Mouse (Mus musculus) layer of hippocampus, adult 8-10 months (tissue): ENCODE measurements around the gene Prmt2. TPM values are rescaled to one million over a fixed set of nuclear protein-coding genes. Genes with fewer than 3 reads are reported as not detected.

Source experiments
- DNase-seq, 2 experiments: peaks; one replicate each; pipeline ENCODE4 v3.0.0; 2022; ENCODE audit warnings: low spot score in 2 of 2
- microRNA-seq, 2 experiments: library from miRNA; unstranded; fragments of <30 nt; microRNA quantifications; one replicate each; pipeline ENCODE4 v1.2.0; 2022
- total RNA-seq, 4 experiments: library from RNA; stranded (reverse); gene quantifications; 2 replicates each; pipeline ENCODE4 v1.2.4; 2022

The Prmt2 gene
- total RNA-seq, 4 experiments from 2014 or later, result 63.9 to 78.1 (median 75.3) TPM

DNA sequence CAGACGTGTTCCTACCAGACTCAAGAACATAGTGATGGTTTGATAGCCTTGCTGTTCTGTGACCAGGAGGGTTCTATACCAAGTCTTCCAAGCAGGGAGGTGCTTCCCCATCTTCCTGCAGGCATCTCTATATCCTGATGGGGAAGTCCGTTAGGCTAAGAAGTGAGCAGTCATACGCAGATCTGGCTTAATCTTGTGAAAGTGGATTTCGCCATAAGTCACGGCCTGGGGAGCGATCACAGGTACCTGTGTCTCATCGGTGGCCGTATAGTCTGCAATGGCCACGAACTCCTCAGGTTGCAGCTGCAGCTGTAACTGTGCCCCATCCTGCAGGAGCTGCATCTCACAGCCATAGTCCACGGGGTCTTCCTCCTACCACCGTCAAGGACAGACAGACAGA is 11.7 kb downstream of the Prmt2 start:
- DNase-seq, result no peak

DNA sequence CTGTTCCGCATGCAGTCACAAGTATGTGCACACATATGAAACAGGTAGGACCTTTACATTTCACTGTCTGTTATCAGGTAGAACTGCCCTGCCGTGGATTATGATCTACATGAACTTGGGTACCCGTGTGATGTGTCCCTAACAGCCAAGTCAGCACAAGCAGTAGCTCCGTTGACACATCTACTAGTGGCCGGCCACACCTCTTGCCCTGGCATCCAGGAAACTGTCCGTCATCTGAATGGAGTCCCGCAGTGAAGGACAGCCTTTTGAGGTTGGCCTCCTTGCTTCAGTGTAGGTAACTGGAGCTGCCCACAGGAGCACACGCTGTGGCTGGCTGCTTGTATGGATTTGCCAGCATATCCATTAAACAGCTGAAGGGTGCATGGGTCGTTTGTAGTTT is 19.4 kb downstream of the Prmt2 start:
- DNase-seq, result no peak

DNA sequence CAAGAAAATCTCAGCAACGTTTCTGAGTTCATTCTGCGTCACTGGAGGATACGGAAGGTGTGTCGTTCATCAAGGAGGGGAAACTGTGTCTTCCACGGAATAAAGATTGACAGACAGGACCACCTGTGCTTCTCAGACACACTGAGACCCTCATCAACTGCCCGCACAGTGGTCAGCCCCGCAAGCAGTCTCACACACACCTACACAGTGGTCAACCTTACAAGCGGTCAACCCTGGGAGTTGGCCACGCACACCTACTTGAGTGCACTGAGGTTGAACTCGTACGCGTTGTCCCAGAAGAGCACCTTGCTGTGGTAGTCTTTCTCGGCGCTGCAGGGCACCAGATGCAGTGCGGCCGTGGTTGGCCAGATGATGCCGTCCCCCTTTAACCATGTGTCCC is 20.6 kb downstream of the Prmt2 start:
- DNase-seq, result no peak

DNA sequence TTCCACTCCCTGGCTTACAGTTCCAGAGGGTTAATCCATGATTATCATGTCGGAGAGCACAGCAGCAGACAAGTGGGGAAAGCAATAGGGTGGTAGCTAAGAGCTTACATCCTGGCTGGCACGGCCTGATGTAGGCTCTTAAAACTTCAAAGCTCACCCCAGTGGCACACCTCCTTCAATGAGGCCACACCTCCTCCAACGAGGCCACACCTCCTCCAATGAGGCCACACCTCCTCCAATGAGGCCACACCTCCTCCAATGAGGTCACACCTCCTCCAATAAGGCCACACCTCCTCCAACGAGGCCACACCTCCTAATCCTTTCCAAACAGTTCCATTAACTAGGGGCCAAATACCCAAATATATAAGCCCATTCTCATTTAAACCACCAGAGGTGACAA is 23.5 kb downstream of the Prmt2 start:
- no peak for DNase-seq

DNA sequence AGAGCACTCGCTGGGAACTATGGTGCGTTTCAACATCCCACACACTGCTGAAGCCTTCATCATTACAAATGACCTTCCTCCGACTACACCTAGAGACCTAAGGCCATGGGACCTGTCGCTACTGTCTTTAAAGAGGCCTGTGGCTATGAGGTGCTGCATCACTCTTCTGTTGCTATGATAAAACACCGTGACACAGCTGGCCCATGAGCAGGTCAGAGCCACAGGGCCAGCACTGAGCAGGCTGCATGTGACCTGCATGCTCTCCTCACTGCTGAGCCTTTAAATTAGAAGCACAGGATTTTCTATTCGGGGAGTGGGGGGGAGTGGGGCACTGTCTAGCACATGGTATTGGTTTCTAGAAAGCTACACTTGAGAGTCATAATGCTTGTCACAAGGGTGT is 25.5 kb downstream of the Prmt2 start:
- DNase-seq, result no peak

DNA sequence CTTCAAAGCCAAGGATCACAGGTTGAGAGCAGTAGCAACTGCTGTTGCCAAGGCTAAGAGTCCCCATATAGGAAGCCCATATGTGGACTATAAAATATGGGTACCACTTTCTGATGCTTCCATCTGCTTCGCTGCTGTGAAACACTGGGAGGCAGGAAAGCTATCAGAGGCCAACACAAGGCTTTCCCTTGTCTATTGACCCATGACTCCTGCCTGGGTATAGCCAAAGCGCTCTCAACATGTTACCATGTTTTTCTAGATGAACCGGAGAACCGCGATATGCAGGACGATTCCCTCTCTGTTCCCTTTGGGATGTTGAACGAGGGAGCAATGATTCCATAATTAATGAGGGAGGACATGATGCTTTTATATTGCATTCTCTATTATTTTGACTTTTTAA is 26.9 kb downstream of the Prmt2 start:
- DNase-seq, result no peak

DNA sequence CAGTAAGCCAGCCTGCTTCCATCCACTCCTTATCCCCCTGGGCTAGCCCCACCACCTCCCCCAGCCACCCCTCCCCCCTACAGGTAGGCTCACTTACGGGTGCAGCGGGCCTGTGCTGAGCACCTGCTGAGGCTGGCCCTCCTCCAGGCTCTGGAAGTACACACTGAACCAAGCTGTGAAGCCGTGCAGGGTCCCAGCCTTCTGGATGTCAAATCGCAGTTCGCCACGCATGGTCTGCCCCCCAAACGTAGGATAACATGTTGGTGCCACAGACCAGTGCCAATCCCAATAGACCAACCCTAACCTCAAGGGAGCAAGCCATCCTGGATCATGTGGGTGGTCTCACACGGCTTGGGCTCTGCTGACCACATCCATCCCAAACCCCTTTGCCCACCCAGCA is 28.4 kb downstream of the Prmt2 start:
- no peak for DNase-seq

DNA sequence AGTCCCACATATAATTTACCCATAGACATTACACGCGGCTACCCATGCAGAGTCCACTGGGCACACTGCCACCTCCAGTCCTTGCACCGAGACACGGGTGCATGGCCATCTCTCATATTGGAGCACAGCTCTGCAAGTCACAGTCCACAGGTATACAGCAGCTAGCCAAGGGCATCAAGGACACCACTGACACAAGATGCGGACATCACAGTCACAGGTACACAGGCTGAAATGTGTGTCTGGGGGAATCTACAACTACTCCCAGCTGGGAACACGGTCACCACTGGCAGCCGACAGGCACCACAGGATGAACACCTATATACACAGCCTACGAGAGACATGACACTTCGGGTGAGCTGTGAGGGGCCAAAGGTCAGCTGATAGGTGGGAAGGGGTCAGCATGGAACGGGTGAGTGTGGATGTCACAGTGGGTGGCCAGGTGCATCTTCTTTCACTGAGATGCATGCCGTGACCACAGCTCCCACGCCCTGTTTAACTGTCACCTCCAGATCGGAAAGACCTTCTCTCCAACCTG is 30.3 kb downstream of the Prmt2 start:
- DNase-seq, result no peak

DNA sequence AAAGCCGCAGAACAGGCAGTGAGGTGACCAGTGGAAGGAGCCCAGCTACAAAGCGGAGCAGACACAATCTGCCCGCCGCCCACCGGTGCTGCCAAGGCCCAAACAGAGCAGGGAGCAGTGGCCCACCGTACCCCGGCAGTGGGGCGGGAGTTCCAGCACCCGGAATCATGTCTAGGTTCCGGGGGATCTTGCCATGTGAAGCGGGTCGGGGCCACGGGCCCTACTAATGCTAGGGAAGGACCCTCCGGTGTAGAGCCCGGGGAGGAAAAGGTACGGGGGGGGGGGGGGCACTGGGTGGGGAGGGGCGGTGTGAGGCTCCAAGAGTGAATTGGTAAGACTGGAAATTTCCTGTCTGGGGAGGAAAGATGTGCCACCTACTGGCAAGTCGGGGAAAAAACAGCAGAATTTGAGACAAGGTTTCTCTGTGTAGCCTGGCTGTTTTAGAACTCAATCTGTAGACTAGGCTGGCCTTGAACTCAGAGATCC is 33.8 kb downstream of the Prmt2 start:
- peak in 1 of 2 experiments; percentile 33 for DNase-seq

DNA sequence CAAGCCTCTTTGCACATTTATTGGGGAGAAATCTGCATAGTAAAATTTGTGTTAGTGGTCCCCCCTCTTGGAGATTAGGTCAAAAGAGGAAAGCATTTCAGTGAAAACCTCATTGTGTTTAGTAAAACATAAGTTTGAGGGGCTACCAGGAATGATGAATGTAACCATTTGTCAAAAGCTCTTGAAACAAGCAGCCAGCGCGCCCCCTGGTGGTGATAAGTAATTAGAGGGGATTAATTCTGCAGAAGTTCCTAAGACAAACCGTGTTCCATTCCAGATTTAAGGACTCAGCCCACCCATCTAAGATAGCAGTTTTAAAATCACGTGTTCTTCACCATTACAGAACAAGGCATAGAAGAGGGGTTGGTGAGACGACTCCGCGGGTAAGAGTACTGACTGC is 35.7 kb downstream of the Prmt2 start:
- DNase-seq, result peak; percentile 28 to 78

DNA sequence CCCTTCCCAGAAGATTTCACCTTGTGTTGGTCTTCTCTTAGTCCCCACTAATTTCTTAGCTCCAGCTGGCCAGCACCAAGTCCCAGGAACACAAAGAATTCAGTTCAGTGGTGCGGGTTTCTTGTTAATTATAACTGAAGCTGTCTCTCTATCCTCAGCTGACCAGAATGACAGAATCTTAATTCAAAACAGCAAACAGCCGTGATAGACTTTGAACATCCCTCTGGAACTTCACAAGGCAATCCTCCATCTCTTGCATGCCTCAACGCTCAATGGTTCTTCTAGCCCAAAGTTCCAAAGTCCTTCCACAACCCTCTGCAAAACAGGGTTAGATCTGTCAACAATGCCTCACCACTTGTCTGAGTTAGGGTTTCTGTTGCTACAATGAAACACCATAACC is 36.2 kb downstream of the Prmt2 start:
- DNase-seq, result no peak

DNA sequence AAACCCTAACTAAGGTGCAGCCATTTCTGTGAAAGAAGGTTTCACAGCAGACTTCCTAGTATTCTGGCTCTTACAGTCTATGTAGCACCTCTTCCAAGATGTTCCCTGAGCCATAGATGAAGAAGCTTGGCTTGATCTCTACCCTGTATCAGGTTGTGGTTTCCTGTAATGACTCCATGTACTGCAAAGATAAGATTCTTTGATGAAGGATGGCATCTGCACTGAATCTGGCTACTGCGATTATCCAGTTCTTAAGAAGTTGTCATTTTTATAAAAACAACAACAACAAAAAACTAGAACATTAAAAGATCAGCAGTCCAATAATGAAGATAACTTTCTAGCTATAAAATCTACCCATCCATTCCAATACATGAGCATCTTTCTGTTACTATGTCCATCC is 49.7 kb downstream of the Prmt2 start:
- DNase-seq, result no peak

DNA sequence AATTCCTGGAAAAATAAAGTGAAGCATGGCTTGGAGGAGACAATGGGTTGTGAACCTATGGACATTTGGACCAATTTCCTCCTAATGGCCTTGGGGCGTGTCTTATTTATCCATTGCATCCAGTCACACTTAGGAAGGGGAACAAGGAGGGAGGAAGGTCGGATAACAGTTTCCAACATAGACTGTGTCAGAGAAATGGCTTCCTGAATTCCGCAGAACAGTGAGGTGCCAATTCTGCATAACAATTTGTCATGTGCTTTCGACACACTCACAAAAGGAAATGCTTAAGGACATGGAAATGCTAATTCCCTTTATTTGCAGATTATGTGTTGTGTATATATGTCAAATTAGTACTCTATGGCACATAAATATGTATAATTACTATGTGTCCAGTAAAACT is 52.4 kb downstream of the Prmt2 start:
- DNase-seq, result no peak

DNA sequence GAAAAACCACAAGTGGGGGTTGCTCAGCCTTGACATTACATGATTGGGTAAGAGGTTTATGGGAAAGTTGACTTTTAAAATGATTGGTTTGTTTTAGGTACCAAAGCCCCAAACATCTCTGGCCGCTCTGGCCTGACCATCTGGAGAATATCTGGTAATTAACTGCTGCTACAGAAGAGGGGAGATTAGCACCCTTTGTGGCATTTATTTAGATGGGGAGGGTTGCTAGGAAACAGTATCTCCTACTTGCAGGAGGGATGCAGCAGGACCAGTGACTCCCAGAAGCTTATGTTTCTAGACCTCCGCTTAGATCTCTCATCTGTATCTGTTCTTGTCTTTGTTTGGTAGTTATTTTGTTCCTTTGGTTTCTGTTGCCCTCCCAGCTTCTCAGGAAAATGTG is 62.8 kb downstream of the Prmt2 start:
- DNase-seq, result peak in 1 of 2 experiments; percentile 5

DNA sequence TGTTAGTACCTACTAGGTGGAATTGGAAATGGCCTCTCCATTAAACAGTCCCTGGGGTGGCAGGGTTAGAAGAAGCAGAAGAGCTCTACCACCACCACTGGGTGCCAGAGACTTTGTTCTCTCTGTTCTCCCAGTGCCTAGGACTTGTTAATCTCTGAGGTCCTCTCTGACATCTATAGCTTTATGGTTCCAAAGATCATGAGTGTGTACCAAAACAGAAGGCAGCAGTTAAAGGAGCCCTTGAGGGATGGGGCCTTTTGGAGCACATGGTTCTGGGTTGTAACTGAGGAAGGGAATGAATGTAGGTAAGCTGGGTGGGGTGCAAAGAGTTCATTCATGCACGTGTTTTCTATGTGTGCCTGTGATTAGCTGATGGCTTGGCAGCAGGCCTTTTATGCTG is 79.7 kb downstream of the Prmt2 start:
- no peak for DNase-seq

DNA sequence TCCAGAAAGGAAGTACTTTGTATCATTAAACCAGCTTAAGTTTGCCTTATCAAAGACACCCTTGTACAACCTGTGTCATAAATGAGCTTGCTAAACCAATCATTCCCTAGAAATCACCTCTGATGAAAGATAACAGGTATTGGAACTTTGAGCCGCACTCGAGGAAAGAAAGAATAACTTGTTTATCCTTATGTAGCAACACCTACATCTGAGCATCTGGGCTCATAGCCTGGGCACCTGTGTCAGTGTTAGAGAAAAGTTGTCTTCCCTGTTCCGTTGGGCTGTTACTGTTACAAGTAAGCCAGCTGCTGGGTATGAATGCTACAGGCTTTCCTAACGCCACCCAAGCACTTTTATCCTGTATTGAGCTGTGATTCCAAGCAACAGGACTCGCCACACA is 80.1 kb downstream of the Prmt2 start:
- DNase-seq, result no peak

Small RNA genes lying within 50 kb of the gene (microRNA-seq; reads per million reads assigned to microRNA genes)
- 0 reads per million in 2 experiments for gene Mir678

Other genes starting within 250 kb of the Prmt2 start
- gene Zfp280b, start 205.2 kb downstream of the Prmt2 start, total RNA-seq, result 10 to 100 TPM; 13.3 to 18.0 (median 16.6) TPM
- not detected for gene Slc5a4b, start 126.9 kb downstream of the Prmt2 start, total RNA-seq
- not detected for gene Slc5a4a, start 90.4 kb downstream of the Prmt2 start, total RNA-seq
- 100 to 1,000 TPM; 146 to 207 (median 176) TPM for gene S100b, start 16.0 kb upstream of the Prmt2 start, total RNA-seq
- gene Dip2a, start 107.4 kb upstream of the Prmt2 start, total RNA-seq, result 10 to 100 TPM; 61.0 to 72.9 (median 64.9) TPM
- gene AC141477.1, start 202.6 kb upstream of the Prmt2 start, total RNA-seq, result 1 to 10 TPM in 1 of 4 experiments, not detected in 3; 6.9 TPM
- gene Pcnt, start 204.9 kb upstream of the Prmt2 start, total RNA-seq, result 10 to 100 TPM; 21.7 to 23.6 (median 23.2) TPM
- under 1 TPM in 2 of 4 experiments, not detected in 2; 0.21 to 0.25 TPM for gene 2610028H24Rik, start 211.2 kb upstream of the Prmt2 start, total RNA-seq
- 10 to 100 TPM; 49.6 to 54.6 (median 54.2) TPM for gene Mcm3ap, start 231.1 kb upstream of the Prmt2 start, total RNA-seq
- gene Ybey, start 231.2 kb upstream of the Prmt2 start, total RNA-seq, result 1 to 10 TPM; 3.1 to 5.3 (median 4.5) TPM